Mouse (Mus musculus) hindbrain, embryonic 14.5 days (tissue): Measurements from ENCODE around the gene Slc16a11. TPM values are rescaled to one million over a fixed set of nuclear protein-coding genes. Genes with fewer than 3 reads are reported as not detected.

Source experiments
- ATAC-seq: fragments of 200-750 bp; cut with Nextera tagmentation; 2 replicates; pipeline ENCODE4 v1.8.0; 2017; ENCODE audit warnings: moderate number of reproducible peaks, mild to moderate bottlenecking, moderate TSS enrichment, moderate library complexity; ENCODE audit not compliant: low FRiP score
- DNase-seq: peaks from one replicate; pipeline ENCODE4 v3.0.0-alpha.2; 2015; ENCODE audit warnings: low spot score
- H3K27ac ChIP-seq: fragments of 300-500 bp; sonication (generic); 2 replicates; pipeline ENCODE4 v1.5.1; 2014; ENCODE audit warnings: mild to moderate bottlenecking, moderate library complexity
- H3K27me3 ChIP-seq: fragments of 300-500 bp; sonication (generic); 2 replicates; pipeline ENCODE4 v1.6.1; 2014; ENCODE audit warnings: mild to moderate bottlenecking, low read length, mixed read lengths; ENCODE audit not compliant: control insufficient read depth, insufficient read depth
- H3K36me3 ChIP-seq: fragments of 300-500 bp; sonication (generic); replicated peaks from 2 replicates; pipeline ENCODE4 v1.6.1; 2014; ENCODE audit not compliant: control insufficient read depth, insufficient read depth
- H3K4me1 ChIP-seq: fragments of 300-500 bp; sonication (generic); replicated peaks from 2 replicates; pipeline ENCODE4 v1.6.1; 2014; ENCODE audit warnings: antibody characterized with exemption, low read length, mixed read lengths; ENCODE audit not compliant: control insufficient read depth, insufficient read depth
- H3K4me2 ChIP-seq: fragments of 300-500 bp; sonication (generic); replicated peaks from 2 replicates; pipeline ENCODE4 v1.6.1; 2014; ENCODE audit warnings: mild to moderate bottlenecking, moderate library complexity
- H3K4me3 ChIP-seq: fragments of 300-500 bp; sonication (generic); replicated peaks from 2 replicates; pipeline ENCODE4 v1.5.1; 2014; ENCODE audit warnings: mild to moderate bottlenecking, low read length
- H3K9ac ChIP-seq: fragments of 300-500 bp; sonication (generic); 2 replicates; pipeline ENCODE4 v1.6.1; 2014
- H3K9me3 ChIP-seq: fragments of 300-500 bp; sonication (generic); 2 replicates; pipeline ENCODE4 v1.6.1; 2016; ENCODE audit warnings: low read length; ENCODE audit not compliant: control insufficient read depth
- WGBS: fragments of 180-500 bp; shearing (Covaris S2); extraction: QIAGEN DNeasy Blood & Tissue Kit; methylation state at CpG from one replicate; pipeline ENCODE4 v1.1.7; 2014; 5-methylcytosine and 5-hydroxymethylcytosine counted together
- polyA plus RNA-seq: library from polyadenylated mRNA; unstranded; fragments of >200 nt; fragmentation: Nextera tagmentation; extraction: Ambion mirVana; gene quantifications from 2 replicates; pipeline ENCODE4 v1.2.1, GENCODE M21; 2014

Gene Slc16a11
- polyA plus RNA-seq, 1 experiment from 2014 or later = 3.5 TPM

- peaks cover 30% of the 10 kb centered on the region for H3K4me1 ChIP-seq
- no peaks in the 10 kb centered on the region for H3K9me3 ChIP-seq
- DNase-seq (no peak), ATAC-seq (no peak)
- 56% methylated on average over 7 of the region's 7 CpGs for WGBS
- peaks cover 32% of the 10 kb centered on the region for H3K27me3 ChIP-seq
- H3K4me3 ChIP-seq = peak overlapping the region; percentile 66
- peak overlapping the region; percentile 88 for H3K9ac ChIP-seq
- peaks cover 16% of the 10 kb centered on the region for H3K36me3 ChIP-seq
- peak overlapping the region; percentile 91 for H3K4me2 ChIP-seq
- peak overlapping the region; percentile 91 for H3K27ac ChIP-seq
These were observed 7.3 kb downstream of the Slc16a11 start for GRCm38 (mm10) chr11:70219873-70220272.

- Histone ChIP-seq H3K9me3 (no peaks in the 10 kb centered on the region), H3K4me2 (peak overlapping the region; percentile 91), H3K27ac (peak overlapping the region; percentile 91), H3K36me3 (peaks cover 16% of the 10 kb centered on the region), H3K9ac (peak overlapping the region; percentile 88), H3K4me1 (peaks cover 27% of the 10 kb centered on the region), H3K27me3 (peaks cover 32% of the 10 kb centered on the region), H3K4me3 (peak overlapping the region; percentile 66)
- WGBS = 1% methylated on average over 24 of the region's 24 CpGs
- ATAC-seq (no peak), DNase-seq (no peak)
These were observed 7.8 kb downstream of the Slc16a11 start for GRCm38 (mm10) chr11:70220323-70220722.

- peak within 1 kb of the TSS; percentile 66 for H3K4me3 ChIP-seq
- DNase-seq (peak; percentile 96), ATAC-seq (peak; percentile 96)
- H3K9ac ChIP-seq = peak within 1 kb of the TSS; percentile 88
- peaks cover 30% of the 10 kb centered on the region for H3K4me1 ChIP-seq
- H3K36me3 ChIP-seq = peaks cover 16% of the 10 kb centered on the region
- WGBS = under 1% methylated on average over 28 of the region's 28 CpGs
- no peaks in the 10 kb centered on the region for H3K9me3 ChIP-seq
- peak within 1 kb of the TSS; percentile 91 for H3K27ac ChIP-seq
- H3K27me3 ChIP-seq = peaks cover 32% of the 10 kb centered on the region
- peak within 1 kb of the TSS; percentile 91 for H3K4me2 ChIP-seq
These were observed 8.4 kb downstream of the Slc16a11 start, which contains the start of gene Slc16a13 for GRCm38 (mm10) chr11:70220731-70221602. Gene Slc16a13 (minus strand): TSS chr11:70221064.

- 5% methylated on average over 14 of the region's 14 CpGs for WGBS
- peak overlapping the region; percentile 91 for H3K27ac ChIP-seq
- peaks cover 32% of the 10 kb centered on the region for H3K27me3 ChIP-seq
- ATAC-seq = no peak
- H3K9ac ChIP-seq = peak overlapping the region; percentile 88
- peak overlapping the region; percentile 66 for H3K4me3 ChIP-seq
- H3K4me2 ChIP-seq = peak overlapping the region; percentile 91
- DNase-seq = no peak
- peaks cover 11% of the 10 kb centered on the region for H3K36me3 ChIP-seq
- H3K9me3 ChIP-seq = no peaks in the 10 kb centered on the region
- H3K4me1 ChIP-seq = peaks cover 38% of the 10 kb centered on the region
These were observed 9.3 kb downstream of the Slc16a11 start for GRCm38 (mm10) chr11:70221603-70222500.

- no peaks in the 10 kb centered on the region for H3K36me3 ChIP-seq
- no peak for ATAC-seq
- WGBS = 90% methylated on average over 9 of the region's 9 CpGs
These were observed 11.2 kb downstream of the Slc16a11 start for GRCm38 (mm10) chr11:70223724-70224123.

GRCm38 (mm10) chr11:70225798-70226601 lies 13.4 kb downstream of the Slc16a11 start:
- Histone ChIP-seq H3K27me3 (peaks cover 70% of the 10 kb centered on the region), H3K4me1 (peaks cover 30% of the 10 kb centered on the region; the same call in 1 of the 2 replicates), H3K27ac (no peak overlapping the region), H3K9me3 (no peaks in the 10 kb centered on the region), H3K36me3 (no peaks in the 10 kb centered on the region), H3K9ac (peak overlapping the region; percentile 39; the same call in 1 of the 2 replicates), H3K4me2 (peak overlapping the region; percentile 49), H3K4me3 (peak overlapping the region; percentile 23)
- ATAC-seq (0 out of 2 replicates have a peak, but pooled peaks have one; percentile 5), DNase-seq (no peak)
- WGBS = 21% methylated on average over 27 of the region's 27 CpGs

More at GRCm38 (mm10) chr11:70223724-70224123, 11.2 kb downstream of the Slc16a11 start:
- Histone ChIP-seq H3K27me3 (peaks cover 47% of the 10 kb centered on the region), H3K9ac (no peak overlapping the region), H3K9me3 (no peaks in the 10 kb centered on the region), H3K4me3 (no peak overlapping the region), H3K27ac (no peak overlapping the region), H3K4me2 (no peak overlapping the region), H3K4me1 (peaks cover 38% of the 10 kb centered on the region)
- no peak for DNase-seq

- Histone ChIP-seq H3K27me3 (peaks cover 73% of the 10 kb centered on the region), H3K4me2 (peak overlapping the region; percentile 49), H3K9me3 (no peaks in the 10 kb centered on the region), H3K36me3 (no peaks in the 10 kb centered on the region), H3K4me1 (peaks cover 30% of the 10 kb centered on the region; the same call in 1 of the 2 replicates), H3K9ac (peak overlapping the region; percentile 39; the same call in 1 of the 2 replicates), H3K4me3 (peak overlapping the region; percentile 23), H3K27ac (no peak overlapping the region)
- ATAC-seq (no peak), DNase-seq (no peak)
- WGBS = 7% methylated on average over 18 of the region's 18 CpGs
These were observed 14.0 kb downstream of the Slc16a11 start for GRCm38 (mm10) chr11:70226602-70226890.

GRCm38 (mm10) chr11:70227126-70227525 lies 14.6 kb downstream of the Slc16a11 start:
- peak overlapping the region; percentile 39; the same call in 1 of the 2 replicates for H3K9ac ChIP-seq
- no peaks in the 10 kb centered on the region for H3K36me3 ChIP-seq
- H3K27ac ChIP-seq = no peak overlapping the region
- H3K4me2 ChIP-seq = peak overlapping the region; percentile 49
- peak overlapping the region; percentile 23 for H3K4me3 ChIP-seq
- peaks cover 73% of the 10 kb centered on the region for H3K27me3 ChIP-seq
- peaks cover 26% of the 10 kb centered on the region; the same call in 1 of the 2 replicates for H3K4me1 ChIP-seq
- WGBS = 33% methylated on average over 5 of the region's 5 CpGs
- no peaks in the 10 kb centered on the region for H3K9me3 ChIP-seq
- ATAC-seq (no peak), DNase-seq (no peak)
